7 mouse cellular contexts compared by ENCODE assay signal in the genomic region with DNA sequence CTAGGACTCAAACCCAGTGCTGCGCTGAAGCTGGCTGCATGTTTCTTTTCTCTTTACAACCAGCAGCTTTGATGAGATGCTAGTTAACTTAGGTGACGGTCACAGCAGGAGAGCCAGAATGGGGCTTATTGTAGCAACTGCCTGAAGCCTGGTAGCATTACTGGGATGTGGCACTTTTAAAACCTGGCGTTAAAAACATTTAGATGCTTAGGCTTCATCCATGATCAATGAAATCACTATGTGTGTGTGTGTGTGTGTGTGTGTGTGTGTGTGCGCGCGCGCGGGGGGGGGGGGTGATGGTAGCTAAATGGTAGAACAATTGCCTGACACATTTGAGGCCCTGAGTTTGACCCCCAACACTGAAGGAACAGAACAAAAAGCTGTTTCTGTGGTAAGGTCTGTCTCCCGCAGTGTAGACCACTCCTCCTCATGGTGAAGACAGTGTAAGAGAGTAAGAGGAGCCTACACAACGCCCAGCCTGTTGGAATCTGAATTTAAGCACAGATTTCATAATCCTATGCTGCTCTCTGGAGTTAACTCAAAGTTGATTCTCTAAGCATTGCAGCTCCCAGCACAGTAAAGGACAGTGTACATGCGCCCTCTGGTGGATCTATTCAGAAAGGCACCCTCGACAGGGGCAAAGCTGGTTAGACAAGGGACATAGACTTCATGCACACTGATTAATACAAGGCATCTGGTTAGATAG. TPM values are rescaled to one million over a fixed set of nuclear protein-coding genes. Genes with fewer than 3 reads are reported as not detected.
A peak's percentile ranks its signal among the peaks of the same experiment; 100 is the strongest.
DNase-seq lines count a peak whose midpoint lies in the region; ATAC-seq lines count a peak whose summit lies in the region.

No protein-coding gene starts in this region.

- peak; percentile 95 for ATAC-seq in embryonic facial prominence, embryonic 11.5 days (replicated peaks; ENCODE audit: insufficient number of reproducible peaks, low FRiP score, low TSS enrichment, low read depth)
- peak; percentile 83 for ATAC-seq in granulocyte monocyte progenitor cell, adult 5-6 weeks (replicated peaks; ENCODE audit: poor library complexity, severe bottlenecking)
- peak; percentile 93 for ATAC-seq in midbrain, embryonic 13.5 days

- H3K27ac ChIP-seq in embryonic facial prominence, embryonic 11.5 days (replicated peaks; ENCODE audit: low read depth, low read length): no peak overlapping the region
- no peak overlapping the region for H3K27ac ChIP-seq in midbrain, embryonic 13.5 days

- H3K9ac ChIP-seq in embryonic facial prominence, embryonic 11.5 days (replicated peaks; ENCODE audit: low read length): no peak overlapping the region
- no peak overlapping the region for H3K9ac ChIP-seq in midbrain, embryonic 13.5 days (replicated peaks)

- no peaks in the 10 kb centered on the region for H3K9me3 ChIP-seq in embryonic facial prominence, embryonic 11.5 days (replicated peaks; ENCODE audit: control insufficient read depth, low read length)
- no peaks in the 10 kb centered on the region for H3K9me3 ChIP-seq in midbrain, embryonic 13.5 days

- 52% methylated on average over 12 of the region's 12 CpGs for WGBS in embryonic facial prominence, embryonic 11.5 days
- WGBS in midbrain, embryonic 13.5 days: 46% methylated on average over 12 of the region's 12 CpGs

- DNase-seq in adrenal gland, postnatal 14 days: peak; percentile 91
- DNase-seq in embryonic facial prominence, embryonic 11.5 days (ENCODE audit: low spot score): peak; percentile 93
- DNase-seq in kidney, adult 11 months: peak; percentile 70
- DNase-seq in left cerebral cortex, postnatal 4 days: peak; percentile 84
- DNase-seq in spleen, adult 12 weeks (ENCODE audit: low spot score): peak; percentile 40

- no peak overlapping the region for H3K4me2 ChIP-seq in embryonic facial prominence, embryonic 11.5 days (ENCODE audit: low read depth, low read length)
- no peak overlapping the region for H3K4me2 ChIP-seq in midbrain, embryonic 13.5 days (replicated peaks)

- H3K4me3 ChIP-seq in embryonic facial prominence, embryonic 11.5 days (ENCODE audit: low read depth, low read length): no peak overlapping the region
- H3K4me3 ChIP-seq in midbrain, embryonic 13.5 days (replicated peaks): no peak overlapping the region

- H3K36me3 ChIP-seq in embryonic facial prominence, embryonic 11.5 days (replicated peaks; ENCODE audit: control insufficient read depth, insufficient read depth, low read depth, low read length): no peaks in the 10 kb centered on the region
- no peaks in the 10 kb centered on the region for H3K36me3 ChIP-seq in midbrain, embryonic 13.5 days

- no peaks in the 10 kb centered on the region for H3K27me3 ChIP-seq in embryonic facial prominence, embryonic 11.5 days (ENCODE audit: control insufficient read depth, insufficient read depth, low read length)
- H3K27me3 ChIP-seq in midbrain, embryonic 13.5 days: no peaks in the 10 kb centered on the region

- no peaks in the 10 kb centered on the region for H3K4me1 ChIP-seq in embryonic facial prominence, embryonic 11.5 days (ENCODE audit: control insufficient read depth, insufficient read depth, low read length)
- no peaks in the 10 kb centered on the region for H3K4me1 ChIP-seq in midbrain, embryonic 13.5 days (replicated peaks)

- intact Hi-C loops in left cerebral cortex, postnatal 4 days (cut with DNase I): loop anchor here (5.0 to 10.0 kb wide), 3 partner anchors 84 to 1466 kb away; no protein-coding TSS in a partner anchor

RNA-seq across cellular contexts. Expression of a gene that starts 41.8 kb away (rescaled TPM):
- total RNA-seq in adrenal gland, postnatal 14 days (2021): not detected in 2 replicates
- not detected in 2 replicates for polyA plus RNA-seq in embryonic facial prominence, embryonic 11.5 days (2014; fragmentation: Nextera tagmentation; extraction: Ambion mirVana)
- not detected in 2 replicates for total RNA-seq in granulocyte monocyte progenitor cell, adult 5-6 weeks (2014; fragmentation: Nextera tagmentation)
- 0.09 TPM in 1 of 2 replicates, not detected in the other for total RNA-seq in granulocyte monocyte progenitor cell, adult 5-6 weeks (2017)
- under 1 TPM in 1 of 2 experiments, not detected in 1; 0.18 TPM for total RNA-seq in left cerebral cortex, postnatal 4 days (2021)
- 0.19 and 0.43 TPM in 2 replicates for polyA plus RNA-seq in midbrain, embryonic 13.5 days (2015; fragmentation: Nextera tagmentation; extraction: Ambion mirVana)

RNA-seq across cellular contexts. Expression of a gene that starts 53.5 kb away (rescaled TPM):
- 1.5 and 2.7 TPM in 2 replicates for total RNA-seq in adrenal gland, postnatal 14 days (2021)
- 4.3 and 5.0 TPM in 2 replicates for polyA plus RNA-seq in embryonic facial prominence, embryonic 11.5 days (2014; fragmentation: Nextera tagmentation; extraction: Ambion mirVana)
- total RNA-seq in granulocyte monocyte progenitor cell, adult 5-6 weeks (2014; fragmentation: Nextera tagmentation): 8.4 and 10.6 TPM in 2 replicates
- total RNA-seq in granulocyte monocyte progenitor cell, adult 5-6 weeks (2017): 12.7 and 16.0 TPM in 2 replicates
- 1 to 10 TPM in 1 of 2 experiments, under 1 TPM in 1; 0.70 to 1.1 TPM for total RNA-seq in left cerebral cortex, postnatal 4 days (2021)
- 1.0 and 1.4 TPM in 2 replicates for polyA plus RNA-seq in midbrain, embryonic 13.5 days (2015; fragmentation: Nextera tagmentation; extraction: Ambion mirVana)

RNA-seq across cellular contexts. Expression of a gene that starts 53.9 kb away (rescaled TPM):
- 33.3 and 36.4 TPM in 2 replicates for total RNA-seq in adrenal gland, postnatal 14 days (2021)
- polyA plus RNA-seq in embryonic facial prominence, embryonic 11.5 days (2014; fragmentation: Nextera tagmentation; extraction: Ambion mirVana): 28.3 and 28.6 TPM in 2 replicates
- total RNA-seq in granulocyte monocyte progenitor cell, adult 5-6 weeks (2014; fragmentation: Nextera tagmentation): 0.17 TPM in 1 of 2 replicates, not detected in the other
- total RNA-seq in granulocyte monocyte progenitor cell, adult 5-6 weeks (2017): not detected in 2 replicates
- total RNA-seq in left cerebral cortex, postnatal 4 days (2021): 10 to 100 TPM; 21.6 to 23.4 TPM
- polyA plus RNA-seq in midbrain, embryonic 13.5 days (2015; fragmentation: Nextera tagmentation; extraction: Ambion mirVana): 9.8 and 9.9 TPM in 2 replicates

Comparison
In these comparisons a context has a peak if more than half of its experiments do, and no peak if none do; other contexts are left out.
1. DNase-seq: peak in every context shown above with its lines; median percentile 93 in embryonic facial prominence, embryonic 11.5 days; 91 in adrenal gland, postnatal 14 days; 84 in left cerebral cortex, postnatal 4 days; 70 in kidney, adult 11 months; 40 in spleen, adult 12 weeks.
2. RNA of a gene that starts 53.9 kb away (total RNA-seq): 33.3 to 36.4 TPM in adrenal gland, postnatal 14 days and 21.6 to 23.4 TPM in left cerebral cortex, postnatal 4 days; 0.17 TPM in granulocyte monocyte progenitor cell, adult 5-6 weeks; every median in the first group is over 10 times any median in the second.
3. Peak in every context shown above with its lines, with median percentiles within 50 percentile points of each other: ATAC-seq.